Mouse (Mus musculus) heart, adult 8-10 months (tissue): ENCODE data around the gene Rabgef1. TPM values are rescaled to one million over a fixed set of nuclear protein-coding genes. Genes with fewer than 3 reads are reported as not detected.

Experiments
- DNase-seq: peaks from one replicate; pipeline ENCODE4 v3.0.0; 2022; ENCODE audit warnings: low spot score
- total RNA-seq, 4 experiments: library from RNA; stranded (reverse); gene quantifications; 2 replicates each; pipeline ENCODE4 v1.2.4; 2022

Rabgef1 gene
- 10 to 100 TPM; 20.6 to 24.3 (median 22.0) TPM for total RNA-seq

GRCm38 (mm10) chr5:130171423-130171954 is at the start of gene Rabgef1:
TSS of gene Rabgef1 (plus strand) at chr5:130171798.
- peak; percentile 97 for DNase-seq

DNA sequence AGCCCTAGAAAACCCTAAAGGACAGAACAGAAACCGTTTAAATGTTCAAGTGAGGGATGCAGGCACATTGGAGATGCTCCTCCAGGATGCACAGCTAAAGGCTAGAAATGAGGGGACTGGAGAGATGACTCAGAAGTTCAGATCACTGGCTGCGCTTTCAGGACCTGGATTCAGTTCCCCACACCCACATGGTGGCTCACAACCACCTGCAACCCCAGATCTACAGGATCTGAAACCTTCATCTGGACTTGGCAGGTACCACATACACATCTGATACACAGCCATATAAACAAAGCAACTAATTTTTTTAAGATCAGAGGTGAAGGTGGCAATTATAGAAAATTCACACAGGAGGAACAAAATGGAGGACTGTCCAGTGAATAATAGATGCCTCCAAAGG is 49.2 kb upstream of the Rabgef1 start:
- no peak for DNase-seq

GRCm38 (mm10) chr5:130124271-130124670 is 47.3 kb upstream of the Rabgef1 start:
- DNase-seq = peak; percentile 38

GRCm38 (mm10) chr5:130128686-130129523 is 42.7 kb upstream of the Rabgef1 start:
- DNase-seq = no peak

DNA sequence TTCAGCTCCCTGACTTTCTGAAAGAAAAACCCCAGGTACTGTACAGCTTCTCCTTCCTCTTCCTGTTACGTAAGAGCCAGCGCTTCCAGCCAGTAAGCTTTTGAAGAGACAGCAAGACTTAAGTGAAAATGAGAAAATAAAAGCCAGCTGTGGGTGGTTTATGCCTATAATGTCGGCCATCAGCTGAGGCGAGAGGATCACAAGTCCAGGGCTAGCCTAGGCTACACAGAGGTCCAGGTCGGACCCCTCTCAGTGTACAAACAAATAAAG is 42.1 kb upstream of the Rabgef1 start:
- DNase-seq = no peak

- DNase-seq = no peak
Observed at GRCm38 (mm10) chr5:130136597-130136996, 35.0 kb upstream of the Rabgef1 start.

- DNase-seq = peak; percentile 85
Observed at GRCm38 (mm10) chr5:130139393-130139792, 32.2 kb upstream of the Rabgef1 start.

- no peak for DNase-seq
Observed at GRCm38 (mm10) chr5:130141138-130141537, 30.5 kb upstream of the Rabgef1 start.

GRCm38 (mm10) chr5:130142041-130142440 is 29.6 kb upstream of the Rabgef1 start:
- no peak for DNase-seq

DNA sequence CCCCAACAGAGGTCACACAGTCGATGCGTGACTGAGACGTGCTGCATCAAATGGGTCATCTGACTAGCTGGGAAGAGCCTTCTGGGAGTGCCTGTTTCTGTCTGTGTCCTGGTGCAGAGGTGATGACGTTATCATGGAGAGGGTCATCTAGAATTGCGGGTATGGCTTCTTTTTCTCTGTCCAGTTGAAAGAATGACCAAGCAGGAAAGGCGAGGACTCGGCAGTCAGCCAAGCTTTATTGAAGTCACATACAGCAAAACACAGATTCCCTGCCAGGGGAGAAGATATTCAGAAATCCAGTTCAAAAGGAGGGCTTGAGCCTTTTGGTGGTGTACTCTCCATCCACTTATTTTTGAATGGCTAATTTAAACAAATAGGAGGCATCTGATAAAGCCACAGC is 28.5 kb upstream of the Rabgef1 start:
- no peak for DNase-seq

GRCm38 (mm10) chr5:130143977-130144333 is 27.6 kb upstream of the Rabgef1 start:
- no peak for DNase-seq

- DNase-seq = peak; percentile 99
Observed at GRCm38 (mm10) chr5:130144334-130145312, 27.0 kb upstream of the Rabgef1 start, which contains the start of gene Kctd7. TSS of gene Kctd7 (plus strand) at chr5:130144861.

DNA sequence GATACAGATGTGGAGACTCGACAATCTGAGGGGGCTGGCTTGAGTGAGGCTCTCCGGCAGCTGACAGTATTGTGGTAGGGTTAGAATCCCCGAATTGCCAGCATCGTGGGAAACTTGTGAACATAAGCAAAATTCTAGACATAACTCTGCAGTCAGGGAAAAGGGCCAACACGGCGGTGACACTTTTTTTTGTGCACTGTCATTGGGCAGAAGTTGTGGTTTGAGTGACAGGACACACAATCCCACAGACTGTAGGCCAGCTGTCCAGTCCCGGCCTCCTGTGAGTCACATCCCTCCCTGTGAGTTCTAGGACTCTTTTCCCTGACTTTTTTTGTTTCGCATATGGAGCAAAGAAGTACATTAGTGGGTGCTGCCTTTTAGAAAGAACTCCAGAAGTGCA is 25.6 kb upstream of the Rabgef1 start:
- no peak for DNase-seq

DNA sequence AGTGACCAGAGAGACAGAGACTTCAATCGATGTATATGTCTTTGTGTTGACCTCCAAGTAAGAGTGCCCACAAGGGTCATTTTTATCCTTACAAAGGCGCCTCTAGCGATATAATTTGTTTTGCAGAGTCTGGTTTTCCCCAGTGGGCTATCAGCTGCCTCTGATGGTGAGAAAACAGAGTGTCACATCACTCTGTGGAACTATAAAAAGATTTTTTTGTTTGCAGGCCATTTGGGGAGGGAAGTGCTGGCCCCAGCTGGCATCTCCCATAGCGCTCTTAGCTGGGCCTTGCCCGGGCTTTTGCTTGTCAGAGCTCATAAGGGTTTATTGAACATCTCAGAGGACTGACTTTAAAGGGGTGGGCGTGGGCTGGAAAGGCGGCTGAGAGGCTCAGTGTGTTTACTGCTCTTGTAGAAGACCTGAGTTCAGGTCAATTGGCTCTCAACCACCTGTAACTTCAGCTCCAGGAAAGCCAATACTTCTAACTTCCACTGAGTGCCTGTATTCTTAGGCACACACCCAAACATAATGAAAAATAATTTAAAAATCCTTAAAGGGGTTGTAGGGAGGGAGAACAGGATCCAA is 21.8 kb upstream of the Rabgef1 start:
- no peak for DNase-seq

GRCm38 (mm10) chr5:130154286-130154685 is 17.3 kb upstream of the Rabgef1 start:
- DNase-seq = no peak

DNA sequence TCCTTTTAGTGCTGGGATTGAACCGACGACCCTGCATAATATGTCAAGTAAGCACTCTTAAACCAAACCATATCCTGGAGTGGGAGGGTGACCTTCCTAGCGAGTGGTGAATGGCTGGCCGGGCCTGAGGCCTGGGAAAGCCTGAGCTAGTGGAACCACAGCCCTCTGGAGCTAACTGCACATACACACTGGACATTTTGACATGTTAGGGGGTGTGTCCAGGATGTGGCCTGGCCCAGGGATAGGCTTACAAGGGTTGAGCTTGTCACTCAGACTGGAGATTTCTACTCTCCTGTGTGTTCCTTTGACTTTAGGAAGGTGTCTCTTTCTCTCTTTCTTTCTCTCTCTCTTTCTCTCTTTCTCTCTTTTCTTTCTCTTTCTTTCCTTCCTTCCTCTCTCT is 13.1 kb upstream of the Rabgef1 start:
- DNase-seq = no peak

GRCm38 (mm10) chr5:130159761-130160201 is 11.8 kb upstream of the Rabgef1 start:
- no peak for DNase-seq

DNA sequence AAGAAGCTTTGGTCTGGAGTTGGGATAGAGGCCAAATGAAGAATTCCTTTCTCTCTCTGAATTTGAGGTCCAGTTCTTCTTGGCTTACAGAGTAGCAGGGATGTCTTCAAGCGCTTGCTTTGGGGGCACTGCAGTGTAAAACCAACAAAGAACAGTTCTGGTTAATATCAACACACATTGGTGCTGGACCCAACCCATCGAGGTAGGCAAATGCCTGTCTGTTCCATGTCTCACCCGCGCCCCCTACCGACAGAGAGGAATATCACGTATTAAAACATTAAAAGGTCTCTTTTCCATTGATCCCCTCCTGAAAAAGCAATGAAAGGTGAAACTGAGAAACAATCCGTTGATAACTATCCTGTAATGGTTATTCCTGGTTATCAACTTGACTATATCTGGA is 7.9 kb upstream of the Rabgef1 start:
- DNase-seq = peak; percentile 80

GRCm38 (mm10) chr5:130165213-130165612 is 6.4 kb upstream of the Rabgef1 start:
- no peak for DNase-seq

DNA sequence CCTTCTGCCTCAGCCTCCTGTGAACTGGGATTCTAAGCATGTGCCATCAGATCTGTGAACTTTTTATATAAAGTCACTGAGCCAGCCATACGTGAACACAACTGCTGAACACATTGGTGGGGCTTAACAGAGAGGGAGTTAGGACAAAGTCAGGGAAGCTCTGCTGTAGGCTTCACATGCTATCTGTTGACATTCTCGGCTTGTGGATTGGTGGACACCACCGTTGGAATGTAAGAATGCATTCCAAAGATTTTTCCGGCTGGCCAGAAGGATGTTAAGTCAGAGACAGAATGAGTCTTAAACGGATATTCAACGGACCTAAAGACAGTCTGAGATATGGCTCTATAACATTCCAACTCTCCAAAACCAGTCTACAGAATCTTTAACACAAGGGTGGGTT is 2.5 kb upstream of the Rabgef1 start:
- DNase-seq = no peak

DNA sequence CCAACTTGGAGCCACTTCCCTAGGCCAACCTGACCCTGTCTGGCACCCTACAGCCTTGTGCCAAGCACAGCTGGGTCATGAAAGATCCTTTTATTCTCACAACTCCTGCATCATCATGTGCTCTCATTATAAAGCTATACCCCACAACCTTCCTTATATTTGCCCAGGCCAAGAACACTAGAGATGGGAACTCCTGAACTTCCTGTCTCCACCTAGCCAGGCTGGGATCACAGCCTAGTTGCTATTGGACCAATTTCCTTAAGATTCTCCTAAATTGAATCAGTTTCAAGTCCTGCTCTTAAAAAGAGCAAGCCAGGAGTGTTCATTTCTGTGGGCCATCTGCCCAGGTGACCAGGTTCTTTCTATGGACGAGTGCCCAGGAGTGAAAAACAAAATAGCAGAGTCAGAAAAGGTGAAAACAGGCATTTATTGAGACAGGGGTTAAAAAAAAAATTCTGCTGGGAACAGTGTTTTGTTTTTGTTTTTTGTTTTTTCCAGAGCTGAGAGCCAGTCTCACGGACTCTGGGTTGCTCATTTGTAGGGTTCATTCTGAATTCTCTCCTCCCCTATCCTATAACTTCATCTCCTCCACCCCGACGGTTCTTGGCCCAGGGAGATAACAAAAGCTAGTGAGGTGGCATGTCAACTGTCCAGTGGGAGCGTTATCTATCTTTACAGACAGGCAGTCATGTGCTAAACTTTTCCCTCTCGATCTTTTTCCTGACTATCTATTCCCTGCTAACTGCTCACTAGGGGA is 754 bp upstream of the Rabgef1 start:
- no peak for DNase-seq
